Mouse (Mus musculus) urinary bladder, postnatal 25 days (tissue): Measurements from ENCODE around the gene Olfr1173.

Experiments
- DNase-seq: peaks from one replicate; pipeline ENCODE4 v3.0.0; 2022; ENCODE audit warnings: low spot score

Olfr1173 gene

DNA sequence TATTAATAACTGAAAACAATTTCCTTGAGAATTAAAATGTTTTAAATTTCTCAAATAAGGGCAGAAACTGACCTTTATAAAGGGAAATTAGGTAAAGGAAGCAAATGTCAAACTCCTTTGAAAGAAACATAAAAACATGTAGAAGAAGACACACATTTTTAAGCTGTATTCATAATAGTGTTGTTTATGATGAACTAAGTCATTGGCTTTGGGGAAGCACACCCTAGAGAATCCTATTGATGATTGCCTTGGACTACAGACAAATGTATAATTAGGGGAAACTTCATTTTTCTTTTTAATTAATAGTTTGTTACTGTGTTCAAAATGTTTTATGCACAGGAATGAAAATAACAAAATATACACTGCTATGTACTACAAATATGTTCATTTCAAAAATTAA lies at the start of gene Olfr1173:
Gene Olfr1173, minus strand, starts transcription at position 101 of the 400 bp plus-strand sequence.
- no peak for DNase-seq

DNA sequence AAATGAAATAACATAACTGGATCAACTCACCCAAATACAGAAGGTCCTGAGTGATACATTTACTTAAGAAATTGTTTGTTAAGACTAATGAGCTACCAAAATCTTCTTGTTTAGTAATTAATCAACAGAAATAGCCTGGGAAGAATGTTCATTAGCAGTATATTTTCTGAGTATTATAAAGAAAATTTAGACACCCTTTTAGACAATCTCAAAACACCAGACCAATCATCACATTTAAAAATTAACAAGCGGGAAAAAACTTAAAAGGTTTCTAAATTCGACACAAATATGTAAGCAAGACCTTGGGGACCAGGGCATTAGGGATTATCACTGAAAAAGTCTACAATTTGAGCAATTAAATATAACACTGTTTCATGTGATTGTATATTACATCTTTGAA lies 47.4 kb upstream of the Olfr1173 start, which contains the start of gene Olfr1175-ps:
Gene Olfr1175-ps, minus strand, starts transcription at position 101 of the 400 bp plus-strand sequence.
- no peak for DNase-seq

DNA sequence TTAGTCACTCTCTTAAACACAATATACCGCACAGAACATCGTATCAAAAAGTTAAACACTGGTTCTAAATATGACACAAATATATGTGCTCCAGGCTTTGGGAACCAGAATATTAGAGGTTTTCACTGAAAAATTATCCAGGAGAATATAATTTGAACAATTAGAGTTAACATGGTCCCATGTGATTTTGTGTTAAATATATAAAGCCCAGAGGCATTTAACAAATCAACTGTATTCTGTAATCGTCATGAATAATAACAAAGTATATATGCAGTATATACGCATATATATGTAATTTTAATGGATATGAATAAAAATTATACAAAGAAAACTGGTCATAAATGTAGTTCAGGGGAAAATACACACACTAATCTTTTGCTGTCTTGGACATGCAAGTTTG lies 35.4 kb upstream of the Olfr1173 start, which contains the start of gene Olfr1174-ps:
Gene Olfr1174-ps, minus strand, starts transcription at position 101 of the 400 bp plus-strand sequence.
- no peak for DNase-seq

DNA sequence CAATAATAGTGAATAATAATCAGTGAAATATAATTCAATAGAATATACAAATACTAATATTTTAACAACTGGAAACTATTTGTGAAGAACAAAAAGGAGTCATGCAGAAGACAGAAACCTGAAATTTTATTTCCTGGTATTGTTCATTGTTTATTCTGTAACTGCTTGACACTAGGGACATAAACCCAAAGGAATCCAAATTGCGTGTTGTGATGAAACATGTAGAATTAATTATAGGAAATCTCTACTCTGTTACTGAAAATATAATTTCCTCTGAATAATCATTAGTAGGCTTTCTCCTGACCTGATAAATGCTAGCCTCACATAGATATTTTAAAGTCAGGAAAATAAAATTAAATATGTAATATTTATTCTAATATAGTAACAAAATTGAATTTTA lies 51.4 kb downstream of the Olfr1173 start, which contains the start of gene Olfr1170:
Gene Olfr1170, minus strand, starts transcription at position 101 of the 400 bp plus-strand sequence.
- DNase-seq: no peak
